Mouse (Mus musculus): Measurements from ENCODE around the gene Exosc7. TPM values are rescaled to one million over a fixed set of nuclear protein-coding genes. Genes with fewer than 3 reads are reported as not detected.

The Exosc7 gene
- polyA plus RNA-seq, 1 experiment from 2014 or later = 63.6 TPM

- no peak for ATAC-seq (ENCODE audit: low read depth)
- WGBS (ENCODE audit: insufficient replicate concordance) = 88% methylated on average over 6 of the region's 6 CpGs
Measured at GRCm38 (mm10) chr9:123127663-123128062, 14.6 kb downstream of the Exosc7 start.

GRCm38 (mm10) chr9:123132994-123133393 is 20.0 kb downstream of the Exosc7 start:
- Histone ChIP-seq H3K36me3 (ENCODE audit: control insufficient read depth, insufficient read depth) (peaks cover 21% of the 10 kb centered on the region), H3K9ac (ENCODE audit: low read depth, low read length) (no peak overlapping the region), H3K27me3 (ENCODE audit: control insufficient read depth, insufficient read depth, low read depth, low read length) (no peaks in the 10 kb centered on the region), H3K27ac (ENCODE audit: low read length) (no peak overlapping the region), H3K4me2 (ENCODE audit: low read depth, low read length) (no peak overlapping the region), H3K9me3 (replicated peaks; ENCODE audit: control insufficient read depth, low read length) (no peaks in the 10 kb centered on the region), H3K4me3 (ENCODE audit: low read depth, low read length) (no peak overlapping the region), H3K4me1 (ENCODE audit: control insufficient read depth, low read depth, low read length) (no peaks in the 10 kb centered on the region)
- WGBS (ENCODE audit: insufficient replicate concordance) = 78% methylated on average over 3 of the region's 3 CpGs
- no peak for ATAC-seq (ENCODE audit: low read depth)

More at GRCm38 (mm10) chr9:123127663-123128062, 14.6 kb downstream of the Exosc7 start:
- Histone ChIP-seq H3K27me3 (ENCODE audit: control insufficient read depth, insufficient read depth, low read depth, low read length) (no peaks in the 10 kb centered on the region), H3K27ac (ENCODE audit: low read length) (no peak overlapping the region), H3K9ac (ENCODE audit: low read depth, low read length) (no peak overlapping the region), H3K4me1 (ENCODE audit: control insufficient read depth, low read depth, low read length) (peaks cover 11% of the 10 kb centered on the region), H3K4me3 (ENCODE audit: low read depth, low read length) (no peak overlapping the region), H3K9me3 (replicated peaks; ENCODE audit: control insufficient read depth, low read length) (no peaks in the 10 kb centered on the region), H3K36me3 (ENCODE audit: control insufficient read depth, insufficient read depth) (peaks cover 3% of the 10 kb centered on the region), H3K4me2 (ENCODE audit: low read depth, low read length) (no peak overlapping the region)

- Histone ChIP-seq H3K27me3 (ENCODE audit: control insufficient read depth, insufficient read depth, low read depth, low read length) (no peaks in the 10 kb centered on the region), H3K9me3 (replicated peaks; ENCODE audit: control insufficient read depth, low read length) (no peaks in the 10 kb centered on the region), H3K4me3 (ENCODE audit: low read depth, low read length) (no peak overlapping the region), H3K4me2 (ENCODE audit: low read depth, low read length) (no peak overlapping the region), H3K9ac (ENCODE audit: low read depth, low read length) (no peak overlapping the region), H3K36me3 (ENCODE audit: control insufficient read depth, insufficient read depth) (peaks cover 18% of the 10 kb centered on the region), H3K27ac (ENCODE audit: low read length) (no peak overlapping the region), H3K4me1 (ENCODE audit: control insufficient read depth, low read depth, low read length) (no peaks in the 10 kb centered on the region)
- 70% methylated on average over 7 of the region's 7 CpGs for WGBS (ENCODE audit: insufficient replicate concordance)
- no peak for ATAC-seq (ENCODE audit: low read depth)
Measured at GRCm38 (mm10) chr9:123136953-123137682, 24.1 kb downstream of the Exosc7 start.

GRCm38 (mm10) chr9:123138891-123139474 is 26.0 kb downstream of the Exosc7 start:
- Histone ChIP-seq H3K27ac (ENCODE audit: low read length) (no peak overlapping the region), H3K9me3 (replicated peaks; ENCODE audit: control insufficient read depth, low read length) (no peaks in the 10 kb centered on the region), H3K4me3 (ENCODE audit: low read depth, low read length) (no peak overlapping the region), H3K27me3 (ENCODE audit: control insufficient read depth, insufficient read depth, low read depth, low read length) (no peaks in the 10 kb centered on the region), H3K4me2 (ENCODE audit: low read depth, low read length) (no peak overlapping the region), H3K9ac (ENCODE audit: low read depth, low read length) (no peak overlapping the region), H3K36me3 (ENCODE audit: control insufficient read depth, insufficient read depth) (peaks cover 12% of the 10 kb centered on the region), H3K4me1 (ENCODE audit: control insufficient read depth, low read depth, low read length) (no peaks in the 10 kb centered on the region)
- WGBS (ENCODE audit: insufficient replicate concordance) = 74% methylated on average over 5 of the region's 5 CpGs
- ATAC-seq (ENCODE audit: low read depth) = peak; percentile 53; the same call in 1 of the 2 replicates

GRCm38 (mm10) chr9:123139887-123140614 is 27.0 kb downstream of the Exosc7 start:
- no peaks in the 10 kb centered on the region for H3K4me1 ChIP-seq (ENCODE audit: control insufficient read depth, low read depth, low read length)
- 66% methylated on average over 4 of the region's 4 CpGs for WGBS (ENCODE audit: insufficient replicate concordance)
- H3K27ac ChIP-seq (ENCODE audit: low read length) = no peak overlapping the region
- ATAC-seq (ENCODE audit: low read depth) = no peak
- no peaks in the 10 kb centered on the region for H3K27me3 ChIP-seq (ENCODE audit: control insufficient read depth, insufficient read depth, low read depth, low read length)
- H3K9me3 ChIP-seq (replicated peaks; ENCODE audit: control insufficient read depth, low read length) = no peaks in the 10 kb centered on the region
- H3K4me2 ChIP-seq (ENCODE audit: low read depth, low read length) = no peak overlapping the region
- H3K4me3 ChIP-seq (ENCODE audit: low read depth, low read length) = no peak overlapping the region
- H3K9ac ChIP-seq (ENCODE audit: low read depth, low read length) = no peak overlapping the region
- peaks cover 9% of the 10 kb centered on the region for H3K36me3 ChIP-seq (ENCODE audit: control insufficient read depth, insufficient read depth)

GRCm38 (mm10) chr9:123148430-123148829 is 35.4 kb downstream of the Exosc7 start:
- no peaks in the 10 kb centered on the region for H3K4me1 ChIP-seq (ENCODE audit: control insufficient read depth, low read depth, low read length)
- no peaks in the 10 kb centered on the region for H3K36me3 ChIP-seq (ENCODE audit: control insufficient read depth, insufficient read depth)
- no peak overlapping the region for H3K4me3 ChIP-seq (ENCODE audit: low read depth, low read length)
- no peak overlapping the region for H3K4me2 ChIP-seq (ENCODE audit: low read depth, low read length)
- H3K9ac ChIP-seq (ENCODE audit: low read depth, low read length) = no peak overlapping the region
- no peak for ATAC-seq (ENCODE audit: low read depth)
- H3K9me3 ChIP-seq (replicated peaks; ENCODE audit: control insufficient read depth, low read length) = no peaks in the 10 kb centered on the region
- 71% methylated on average over 5 of the region's 5 CpGs for WGBS (ENCODE audit: insufficient replicate concordance)
- H3K27ac ChIP-seq (ENCODE audit: low read length) = no peak overlapping the region
- no peaks in the 10 kb centered on the region for H3K27me3 ChIP-seq (ENCODE audit: control insufficient read depth, insufficient read depth, low read depth, low read length)

- no peaks in the 10 kb centered on the region for H3K9me3 ChIP-seq (replicated peaks; ENCODE audit: control insufficient read depth, low read length)
- H3K4me1 ChIP-seq (ENCODE audit: control insufficient read depth, low read depth, low read length) = no peaks in the 10 kb centered on the region
- no peak within 1 kb of the TSS for H3K4me3 ChIP-seq (ENCODE audit: low read depth, low read length)
- H3K27me3 ChIP-seq (ENCODE audit: control insufficient read depth, insufficient read depth, low read depth, low read length) = no peaks in the 10 kb centered on the region
- 77% methylated on average over 5 of the region's 5 CpGs for WGBS (ENCODE audit: insufficient replicate concordance)
- no peak within 1 kb of the TSS for H3K9ac ChIP-seq (ENCODE audit: low read depth, low read length)
- H3K36me3 ChIP-seq (ENCODE audit: control insufficient read depth, insufficient read depth) = no peaks in the 10 kb centered on the region
- H3K4me2 ChIP-seq (ENCODE audit: low read depth, low read length) = no peak within 1 kb of the TSS
- no peak within 1 kb of the TSS for H3K27ac ChIP-seq (ENCODE audit: low read length)
- no peak for ATAC-seq (ENCODE audit: low read depth)
Measured at GRCm38 (mm10) chr9:123150241-123151020, 37.4 kb downstream of the Exosc7 start, which contains the start of gene Clec3b. TSS of gene Clec3b (plus strand) at chr9:123150946.

- H3K27me3 ChIP-seq (ENCODE audit: control insufficient read depth, insufficient read depth, low read depth, low read length) = no peaks in the 10 kb centered on the region
- H3K4me3 ChIP-seq (ENCODE audit: low read depth, low read length) = no peak overlapping the region
- WGBS (ENCODE audit: insufficient replicate concordance) = 17% methylated on average over 1 of the region's 1 CpGs
- no peak overlapping the region for H3K4me2 ChIP-seq (ENCODE audit: low read depth, low read length)
- no peak overlapping the region for H3K27ac ChIP-seq (ENCODE audit: low read length)
- H3K36me3 ChIP-seq (ENCODE audit: control insufficient read depth, insufficient read depth) = no peaks in the 10 kb centered on the region
- no peaks in the 10 kb centered on the region for H3K9me3 ChIP-seq (replicated peaks; ENCODE audit: control insufficient read depth, low read length)
- H3K9ac ChIP-seq (ENCODE audit: low read depth, low read length) = no peak overlapping the region
- no peaks in the 10 kb centered on the region for H3K4me1 ChIP-seq (ENCODE audit: control insufficient read depth, low read depth, low read length)
- ATAC-seq (ENCODE audit: low read depth) = no peak
Measured at GRCm38 (mm10) chr9:123151561-123151960, 38.5 kb downstream of the Exosc7 start.
